Mouse (Mus musculus) thymus, adult 2 months (tissue): ENCODE results near the gene Zfp473. TPM values are rescaled to one million over a fixed set of nuclear protein-coding genes. Genes with fewer than 3 reads are reported as not detected.

Source experiments
- DNase-seq: peaks from one replicate; pipeline ENCODE4 v3.0.0; 2021
- H3K27ac ChIP-seq: fragments of 200-500 bp; 2 replicates; pipeline ENCODE4 v1.5.1; 2012; ENCODE audit warnings: low read length, control low read depth; ENCODE audit not compliant: control insufficient read depth, insufficient read depth
- H3K27me3 ChIP-seq: fragments of 200-500 bp; 2 replicates; pipeline ENCODE4 v1.6.1; 2012; ENCODE audit warnings: mild to moderate bottlenecking, low read length, moderate library complexity, mixed read lengths; ENCODE audit not compliant: control insufficient read depth, insufficient read depth
- H3K36me3 ChIP-seq: fragments of 200-500 bp; 2 replicates; pipeline ENCODE4 v1.6.1; 2012; ENCODE audit warnings: mild to moderate bottlenecking, low read length, moderate library complexity; ENCODE audit not compliant: control insufficient read depth, insufficient read depth
- H3K4me1 ChIP-seq: fragments of 200-500 bp; replicated peaks from 2 replicates; pipeline ENCODE4 v1.6.1; 2012; ENCODE audit warnings: low read length; ENCODE audit not compliant: control insufficient read depth, insufficient read depth
- H3K4me3 ChIP-seq: fragments of 200-500 bp; 2 replicates; pipeline ENCODE4 v1.5.1; 2012; ENCODE audit warnings: mild to moderate bottlenecking, low read length, control low read depth, moderate library complexity; ENCODE audit not compliant: control insufficient read depth, insufficient read depth
- CTCF ChIP-seq: fragments of 200-500 bp; IDR thresholded peaks from 2 replicates; pipeline ENCODE4 v1.5.1; 2012; ENCODE audit warnings: mild to moderate bottlenecking, control low read depth, low read length, moderate library complexity, borderline replicate concordance; ENCODE audit not compliant: control insufficient read depth, poor library complexity, insufficient read depth; ENCODE audit errors: extremely low read depth
- POLR2A ChIP-seq: fragments of 200-500 bp; IDR thresholded peaks from 2 replicates; pipeline ENCODE4 v1.6.1; 2012; ENCODE audit warnings: mild to moderate bottlenecking, low read length, control low read depth, moderate library complexity; ENCODE audit not compliant: control insufficient read depth, poor library complexity, insufficient read depth; ENCODE audit errors: extremely low read depth
- WGBS: fragments of 180-500 bp; shearing (Covaris S2); methylation state at CpG from one replicate; pipeline ENCODE4 v1.1.7; 2018; 5-methylcytosine and 5-hydroxymethylcytosine counted together
- polyA plus RNA-seq: library from polyadenylated mRNA; depleted of rRNA; stranded (reverse); fragments of >200 nt; gene quantifications from 2 replicates; pipeline ENCODE4 v1.2.3, GENCODE M21; 2012

Zfp473 gene
- polyA plus RNA-seq, 1 experiment = 1.1 TPM

DNA sequence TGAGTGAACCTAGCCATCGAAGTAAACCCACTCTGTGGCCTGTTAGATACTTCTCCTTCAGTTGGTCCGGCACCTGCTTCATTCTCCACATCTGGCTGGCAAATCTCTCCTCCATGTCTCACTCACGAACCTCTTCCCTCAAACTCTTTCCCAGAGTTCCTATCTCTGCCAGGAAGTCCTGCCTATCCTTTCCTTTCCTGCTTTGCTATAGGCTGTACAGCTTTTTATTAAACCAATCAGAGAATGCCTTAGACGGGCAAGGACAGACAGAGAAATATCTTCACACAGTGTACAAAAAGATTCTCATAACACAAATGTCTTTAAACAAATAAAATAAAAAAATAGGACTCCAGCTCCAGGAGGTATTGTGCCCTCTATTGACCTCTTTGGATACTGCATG, 45.8 kb downstream of the Zfp473 start:
- DNase-seq = no peak
- 94% methylated on average over 4 of the region's 4 CpGs for WGBS
- H3K27me3 ChIP-seq = no peaks in the 10 kb centered on the region
- H3K4me3 ChIP-seq = no peak overlapping the region
- no peaks in the 10 kb centered on the region for H3K4me1 ChIP-seq
- no peak overlapping the region for H3K27ac ChIP-seq
- no peaks in the 10 kb centered on the region for H3K36me3 ChIP-seq
- TF ChIP-seq CTCF (no peak), POLR2A (no peak)

- peak; percentile 11 for DNase-seq
- no peak for TF ChIP-seq POLR2A
- Histone ChIP-seq H3K4me1 (no peaks in the 10 kb centered on the region), H3K27me3 (no peaks in the 10 kb centered on the region), H3K36me3 (no peaks in the 10 kb centered on the region), H3K27ac (no peak overlapping the region), H3K4me3 (no peak overlapping the region)
- WGBS = 64% methylated on average over 3 of the region's 3 CpGs
Observed at GRCm38 (mm10) chr7:44704363-44704762, 46.5 kb downstream of the Zfp473 start.

DNA sequence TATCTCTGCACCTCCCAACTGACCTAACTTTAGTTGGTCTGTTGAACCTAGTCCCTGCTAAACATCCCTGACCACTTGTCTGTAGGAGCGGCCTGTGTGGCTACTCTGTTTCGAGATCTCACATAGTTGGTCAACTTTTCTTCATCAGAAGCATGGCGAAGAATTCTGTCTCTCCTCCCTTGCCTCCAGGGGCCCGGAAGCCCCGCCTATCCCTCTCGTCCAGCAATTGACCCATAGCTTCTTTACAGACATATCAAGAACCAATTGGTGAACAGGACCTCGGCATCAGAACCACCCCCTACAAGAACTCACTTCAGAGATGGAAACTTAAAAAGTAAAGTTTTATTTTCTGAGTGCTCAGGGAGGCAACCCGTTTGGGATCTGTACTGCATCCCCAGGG, 47.9 kb downstream of the Zfp473 start:
- 89% methylated on average over 8 of the region's 8 CpGs for WGBS
- H3K4me1 ChIP-seq = no peaks in the 10 kb centered on the region
- DNase-seq = no peak

DNA sequence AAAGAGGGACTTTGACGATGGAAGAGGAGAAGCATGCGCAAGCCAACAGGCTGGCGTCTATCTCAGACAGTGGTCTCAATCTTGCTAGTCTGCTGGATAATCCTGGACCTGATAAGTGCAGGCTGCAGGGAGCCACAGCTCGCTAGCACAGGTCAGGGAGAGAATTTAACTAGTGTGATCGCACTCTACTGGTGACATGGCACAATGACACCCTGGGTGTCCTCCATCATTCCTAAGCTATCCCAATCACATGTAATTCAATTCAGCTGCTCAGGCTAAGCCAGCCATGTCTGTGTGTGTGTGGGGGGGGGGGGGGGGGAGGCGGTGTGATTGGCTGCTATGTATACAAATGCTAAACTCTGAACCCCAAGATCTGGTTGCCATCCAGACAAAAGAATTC, 48.9 kb downstream of the Zfp473 start:
- TF ChIP-seq CTCF = 0 out of 2 replicates have a peak, but pooled peaks have one; percentile 19
- no peak for TF ChIP-seq POLR2A
- WGBS = 24% methylated on average over 6 of the region's 6 CpGs
- Histone ChIP-seq H3K27ac (no peak overlapping the region), H3K36me3 (no peaks in the 10 kb centered on the region), H3K27me3 (no peaks in the 10 kb centered on the region), H3K4me3 (no peak overlapping the region), H3K4me1 (no peaks in the 10 kb centered on the region; the same call in 1 of the 2 replicates)
- no peak for DNase-seq

More for the DNA sequence above, 47.9 kb downstream of the Zfp473 start:
- no peak for TF ChIP-seq CTCF
- no peak for TF ChIP-seq POLR2A
- no peaks in the 10 kb centered on the region for H3K36me3 ChIP-seq
- H3K27ac ChIP-seq = no peak overlapping the region
- H3K4me3 ChIP-seq = no peak overlapping the region
- H3K27me3 ChIP-seq = no peaks in the 10 kb centered on the region

- H3K4me1 ChIP-seq = no peaks in the 10 kb centered on the region; the same call in 1 of the 2 replicates
- H3K4me3 ChIP-seq = no peak overlapping the region
- no peaks in the 10 kb centered on the region for H3K27me3 ChIP-seq
- DNase-seq = no peak
- no peak overlapping the region for H3K27ac ChIP-seq
- TF ChIP-seq POLR2A (no peak), CTCF (no peak)
- 34% methylated on average over 7 of the region's 7 CpGs for whole genome bisulfite sequencing
- no peaks in the 10 kb centered on the region for H3K36me3 ChIP-seq
Observed at GRCm38 (mm10) chr7:44697980-44698379, 52.9 kb downstream of the Zfp473 start.

DNA sequence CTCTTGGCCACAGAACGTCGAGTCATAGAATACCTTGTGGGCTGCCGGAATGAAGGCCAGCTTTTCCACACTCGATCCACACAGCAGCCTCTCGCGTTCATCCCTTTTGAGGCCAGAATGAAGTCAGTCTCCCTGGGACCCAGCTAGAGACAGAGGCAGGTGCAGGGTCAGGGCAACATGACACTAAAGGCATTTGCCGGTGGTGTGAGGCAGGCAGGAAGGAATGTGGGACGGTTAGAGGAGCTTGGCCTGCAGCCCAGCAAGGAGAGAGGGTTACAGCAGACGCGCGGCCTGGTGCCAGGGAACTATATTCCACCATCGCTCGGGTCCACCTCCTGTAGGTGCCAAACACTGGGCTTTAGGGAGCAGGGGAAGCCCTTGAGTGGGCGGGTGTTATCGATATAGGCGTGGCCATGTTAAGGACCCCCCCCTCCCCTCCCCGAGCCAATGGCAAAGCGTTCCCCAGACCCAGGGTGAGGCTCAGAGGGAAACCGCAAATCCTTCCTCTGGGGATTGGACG, 53.6 kb downstream of the Zfp473 start:
- Histone ChIP-seq H3K4me1 (no peaks in the 10 kb centered on the region; the same call in 1 of the 2 replicates), H3K36me3 (no peaks in the 10 kb centered on the region), H3K27me3 (no peaks in the 10 kb centered on the region), H3K4me3 (no peak overlapping the region), H3K27ac (no peak overlapping the region)
- WGBS = 19% methylated on average over 20 of the region's 20 CpGs
- DNase-seq = no peak
- TF ChIP-seq CTCF (no peak), POLR2A (no peak)

DNA sequence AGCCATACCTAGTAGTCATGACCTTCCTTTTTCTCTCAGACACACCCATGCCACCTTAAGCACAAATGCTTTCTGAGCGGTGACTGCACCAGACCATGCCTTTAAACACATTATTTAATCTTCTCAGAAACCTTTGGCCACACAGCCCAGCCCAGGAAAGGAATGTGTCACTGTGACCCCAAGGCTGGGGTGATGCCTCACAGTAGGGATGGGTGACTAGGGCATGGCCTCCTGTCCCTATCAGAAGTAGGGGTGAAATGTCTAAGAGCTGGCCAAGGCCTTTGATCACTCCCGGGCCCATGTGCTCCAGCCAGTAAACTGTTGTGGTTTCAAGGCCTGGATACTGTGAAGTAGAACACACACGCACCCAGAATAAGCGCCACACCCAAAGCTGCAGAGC, 55.6 kb downstream of the Zfp473 start:
- Histone ChIP-seq H3K36me3 (no peaks in the 10 kb centered on the region), H3K4me3 (no peak overlapping the region), H3K27ac (no peak overlapping the region), H3K4me1 (no peaks in the 10 kb centered on the region; the same call in 1 of the 2 replicates), H3K27me3 (no peaks in the 10 kb centered on the region)
- no peak for DNase-seq
- TF ChIP-seq CTCF (no peak), POLR2A (no peak)
- 83% methylated on average over 4 of the region's 4 CpGs for WGBS
